Mouse (Mus musculus): ENCODE data around the gene Iqcf1.
"Not testable (repeated sequence)": the region's sequence is repeated elsewhere in the genome, so short reads cannot be mapped to it uniquely, and the experiment has no call there.

The Iqcf1 gene

DNA sequence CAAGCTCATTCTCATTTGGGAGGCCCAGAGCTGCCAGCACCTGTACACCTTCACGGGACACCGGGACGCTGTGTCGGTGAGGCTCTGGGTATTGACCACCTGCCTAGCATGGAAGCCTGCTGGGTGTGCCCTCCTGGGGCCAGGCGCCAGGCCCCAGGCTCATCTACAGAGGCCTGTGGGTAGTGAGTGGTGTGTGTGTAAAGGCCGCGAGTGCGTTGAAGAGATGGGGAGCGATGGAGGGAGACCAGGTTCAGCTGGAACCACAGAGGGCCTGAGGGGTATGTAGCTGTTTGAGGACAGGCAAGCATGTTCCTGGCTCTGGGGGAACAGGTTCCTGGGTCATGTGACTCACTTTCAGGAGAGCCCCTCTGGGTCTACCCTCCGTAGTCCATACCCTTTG is 16.6 kb upstream of the Iqcf1 start:
- no peak for DNase-seq (ENCODE audit: low read depth)

- no peak for DNase-seq (ENCODE audit: low read depth)
These were observed 16.2 kb upstream of the Iqcf1 start for GRCm38 (mm10) chr9:106483606-106484005.

- DNase-seq (ENCODE audit: low read depth), result no peak
These were observed 14.7 kb upstream of the Iqcf1 start for GRCm38 (mm10) chr9:106485076-106485475.

- not testable (repeated sequence) for DNase-seq (ENCODE audit: low read depth)
These were observed 12.2 kb upstream of the Iqcf1 start for GRCm38 (mm10) chr9:106487602-106488001.

DNA sequence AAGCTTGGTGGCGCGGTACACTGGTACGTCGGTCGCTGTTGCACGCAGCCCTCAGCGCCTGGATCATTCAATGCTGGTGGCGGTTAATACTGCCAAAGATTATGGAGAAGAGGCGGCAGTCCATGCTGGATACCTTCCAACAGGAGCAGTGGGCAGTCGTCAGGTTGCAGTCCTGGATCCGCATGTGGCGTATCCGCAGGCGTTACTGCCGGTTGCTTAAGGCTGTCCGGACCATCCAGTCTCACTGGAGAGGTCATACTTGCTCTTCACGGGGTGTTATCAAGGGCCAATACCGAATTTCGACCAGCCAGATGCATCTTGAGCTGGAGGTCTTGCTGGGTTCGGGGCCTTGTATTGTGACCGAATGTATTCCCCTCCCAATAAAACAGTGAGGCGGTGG is 2.1 kb downstream of the Iqcf1 start:
- no peak for DNase-seq (ENCODE audit: low read depth)

- DNase-seq (ENCODE audit: low read depth), result no peak
These were observed 4.5 kb downstream of the Iqcf1 start for GRCm38 (mm10) chr9:106504246-106504645.

DNA sequence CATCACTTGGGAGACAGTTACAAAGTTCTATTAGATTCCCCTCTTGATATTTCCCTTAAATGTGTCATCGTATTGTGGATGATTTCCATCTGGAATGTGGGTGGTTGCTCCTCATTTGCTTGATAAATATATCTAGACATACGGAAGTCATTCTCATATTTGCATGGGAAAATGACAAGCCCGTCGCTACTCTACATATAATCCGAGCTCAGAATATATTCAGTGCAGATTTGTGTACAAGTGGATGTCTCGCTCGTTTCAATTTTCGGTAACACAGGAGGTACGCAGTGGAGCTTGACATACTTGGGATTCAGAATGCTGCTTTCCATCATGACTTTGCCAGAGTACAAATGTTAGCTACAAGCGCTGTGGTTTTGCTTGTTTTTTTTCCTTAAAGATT is 9.6 kb downstream of the Iqcf1 start:
- no peak for DNase-seq (ENCODE audit: low read depth)

DNA sequence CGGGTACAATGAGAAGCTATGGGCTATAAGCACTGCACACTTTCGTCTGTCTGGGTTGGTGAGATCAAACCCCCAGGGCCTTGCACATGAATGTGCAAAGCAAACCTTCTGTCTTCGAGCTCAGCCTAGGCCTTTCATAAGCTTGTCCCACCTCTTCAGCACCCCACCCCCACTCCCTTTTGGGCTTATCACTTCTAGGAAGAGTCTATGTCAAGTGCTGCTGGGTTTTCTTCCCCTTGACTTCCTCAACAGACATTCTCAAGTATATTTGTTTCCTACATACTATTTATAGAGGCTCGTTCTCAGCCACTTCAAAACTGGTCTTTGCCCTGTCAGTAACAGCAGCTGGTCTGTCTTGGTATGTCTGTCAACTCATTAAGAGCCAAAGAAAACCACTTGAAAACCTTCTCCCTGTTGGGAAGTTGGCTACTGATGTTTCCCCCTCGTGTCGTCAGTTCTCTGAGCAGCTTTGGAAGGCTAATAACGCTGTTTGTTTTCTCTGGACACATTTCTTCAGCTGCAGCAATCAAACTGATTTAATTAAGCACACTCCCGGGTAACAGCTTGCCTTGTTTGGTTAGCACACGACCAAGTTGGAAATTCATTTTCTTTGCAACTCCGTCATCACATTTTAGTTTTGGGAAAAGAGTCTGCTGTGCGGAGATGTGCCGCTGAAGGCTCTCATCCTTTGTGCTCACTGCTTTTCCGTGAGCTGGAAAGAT is 13.1 kb downstream of the Iqcf1 start:
- no peak for DNase-seq (ENCODE audit: low read depth)

DNA sequence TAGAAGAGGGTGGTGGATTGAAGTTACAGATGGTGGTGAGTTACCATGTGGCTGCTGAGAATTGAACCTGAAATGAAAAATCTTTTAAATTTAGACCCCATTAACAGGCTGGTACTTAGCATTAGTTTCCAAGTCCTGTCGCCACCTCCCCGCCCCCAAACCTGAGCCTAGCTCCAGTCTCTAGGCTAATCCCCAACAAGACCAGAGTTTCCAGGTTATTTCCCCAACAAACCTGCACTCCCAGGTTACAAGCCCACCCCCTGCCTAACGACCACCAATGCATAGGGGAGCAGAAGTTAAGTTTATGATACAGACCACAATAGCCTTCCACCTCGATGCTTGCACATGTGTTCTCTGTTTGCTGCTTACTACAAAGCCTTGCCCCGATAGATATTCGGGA is 13.8 kb downstream of the Iqcf1 start:
- DNase-seq (ENCODE audit: low read depth), result no peak

DNA sequence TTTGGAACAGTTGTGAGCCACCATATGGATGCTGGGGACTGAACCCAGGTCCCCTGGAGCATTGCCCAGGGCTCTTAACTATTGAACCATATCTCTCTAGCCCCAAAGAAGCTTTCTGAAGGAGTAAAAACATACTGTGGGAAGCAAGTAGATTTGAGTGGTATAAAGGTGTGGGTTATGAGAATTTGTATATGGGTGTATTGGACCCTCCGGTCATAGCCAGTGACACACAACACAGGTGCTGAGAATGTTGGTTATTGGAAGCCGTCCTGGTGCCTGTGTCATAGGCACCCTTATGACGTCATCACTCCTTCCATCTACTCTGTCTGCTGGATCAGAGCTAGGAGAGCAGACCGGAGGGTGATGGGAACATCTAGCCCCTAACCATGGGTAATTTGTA is 14.5 kb downstream of the Iqcf1 start, which contains the start of gene Iqcf5:
Gene Iqcf5 (plus strand): TSS at position 301 of the 400 bp plus-strand sequence.
- no peak for DNase-seq (ENCODE audit: low read depth)

DNA sequence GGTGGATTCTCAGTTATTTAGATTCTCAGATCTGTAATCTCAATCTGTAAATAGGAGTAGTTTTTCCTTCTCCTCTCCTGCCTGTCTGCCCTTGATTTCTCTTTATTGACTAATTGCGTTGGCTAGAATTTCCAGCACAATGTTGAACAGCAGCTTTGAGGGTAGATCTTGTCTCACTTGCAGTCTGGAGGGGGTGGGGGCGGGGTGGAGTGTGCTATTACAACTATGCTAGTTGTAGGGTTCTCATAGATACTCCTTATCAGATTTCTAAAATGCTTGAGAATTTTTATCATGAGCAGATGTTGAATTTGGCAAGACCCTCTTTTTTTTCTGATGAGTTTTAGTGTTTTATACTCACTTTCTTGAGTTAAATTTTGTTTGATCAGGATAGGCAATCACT is 19.7 kb downstream of the Iqcf1 start:
- DNase-seq (ENCODE audit: low read depth), result no peak

DNA sequence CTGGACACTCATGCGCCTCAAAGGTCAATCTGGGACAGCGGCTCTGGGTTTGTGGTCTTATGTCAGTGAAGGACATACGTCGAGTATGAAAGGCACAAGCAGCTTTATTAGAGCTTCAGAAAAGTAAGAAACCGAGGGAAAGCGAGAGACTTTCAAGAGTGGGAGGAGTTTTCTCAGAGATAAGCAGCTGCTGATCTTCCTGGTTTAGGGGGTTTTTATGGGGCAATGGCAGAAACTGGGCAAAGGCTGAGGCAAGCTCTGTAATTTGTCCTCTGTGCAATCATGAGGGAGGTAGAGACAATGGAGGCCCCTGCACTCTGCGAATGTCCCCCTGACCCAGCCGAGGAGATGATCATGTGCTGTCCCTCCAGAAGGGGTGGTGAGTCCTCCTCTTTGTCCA is 20.1 kb downstream of the Iqcf1 start:
- DNase-seq (ENCODE audit: low read depth), result no peak

GRCm38 (mm10) chr9:106531833-106532232 is 32.1 kb downstream of the Iqcf1 start:
- DNase-seq (ENCODE audit: low read depth), result peak; percentile 36

DNA sequence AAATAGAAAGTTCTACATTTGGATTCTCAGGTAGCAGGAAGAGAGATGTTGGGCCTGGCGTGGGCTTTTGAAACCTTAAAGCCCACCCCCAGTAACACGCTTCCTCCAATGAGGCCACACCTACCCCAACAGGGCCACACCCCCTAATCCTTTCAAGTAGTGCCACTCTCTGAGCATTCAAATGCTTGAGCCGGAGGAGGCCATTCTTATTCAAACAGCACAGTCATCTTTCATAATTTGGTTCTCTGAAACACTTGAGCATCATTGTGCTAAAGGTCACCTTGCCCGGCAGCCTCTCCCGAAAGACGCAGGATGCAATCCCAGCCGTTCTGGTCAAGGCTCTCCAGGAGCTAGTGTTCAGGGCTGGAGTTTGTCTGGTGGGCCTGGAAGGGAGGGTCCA is 34.5 kb downstream of the Iqcf1 start:
- DNase-seq (ENCODE audit: low read depth), result no peak

GRCm38 (mm10) chr9:106534975-106535374 is 35.2 kb downstream of the Iqcf1 start:
- DNase-seq (ENCODE audit: low read depth), result no peak

Measured in c-Kit-positive CD71-positive TER-119-negative erythroid progenitor cells, embryonic 14.5 days (primary cell).